Mouse (Mus musculus): Measurements from ENCODE around the gene S1pr2.

S1pr2 gene

GRCm38 (mm10) chr9:20972141-20972992 lies 4.2 kb downstream of the S1pr2 start:
- no peak for DNase-seq (ENCODE audit: low read depth, low spot score)

DNA sequence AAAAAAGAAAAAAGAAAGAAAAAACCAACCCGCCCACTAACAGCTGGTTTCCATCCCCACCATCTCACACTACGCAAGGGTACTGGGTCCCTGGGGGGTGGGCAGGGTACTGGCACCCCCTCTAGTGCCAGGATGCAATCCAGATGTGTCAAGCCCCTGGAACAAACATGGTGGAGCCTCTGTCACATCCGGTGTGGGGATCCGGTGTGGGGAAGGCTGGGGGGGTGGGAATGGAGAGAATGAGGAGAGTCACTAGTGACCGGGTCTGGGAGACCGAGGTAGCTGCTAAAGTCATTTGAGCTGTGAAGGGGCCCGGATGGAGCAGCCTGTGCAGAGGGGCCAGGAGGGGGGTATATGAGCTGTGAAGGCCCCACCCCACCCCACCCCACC lies 4.8 kb downstream of the S1pr2 start:
- DNase-seq (ENCODE audit: low read depth, low spot score): peak; percentile 32

DNA sequence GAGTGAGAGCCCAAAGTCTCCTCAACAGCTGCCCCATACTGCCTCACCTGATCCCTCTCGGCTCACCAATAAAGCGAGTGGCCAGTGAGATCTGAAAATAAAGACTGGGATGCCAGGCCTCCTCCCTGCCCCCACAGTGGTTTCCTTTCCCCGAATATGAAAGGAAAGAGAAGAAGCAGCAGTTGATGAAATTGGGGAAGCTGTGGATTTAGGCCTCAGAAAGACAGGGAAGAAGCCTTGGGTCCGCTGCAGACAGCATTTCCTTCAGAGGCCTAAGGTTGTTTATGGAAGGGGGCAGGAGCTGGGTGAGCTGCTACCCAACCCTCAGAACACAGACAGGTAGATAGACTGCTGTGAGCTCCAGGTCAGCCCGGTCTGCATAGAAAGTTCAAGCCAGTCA lies 9.8 kb downstream of the S1pr2 start:
- DNase-seq (ENCODE audit: low read depth, low spot score): no peak

GRCm38 (mm10) chr9:20966008-20966407 lies 10.6 kb downstream of the S1pr2 start:
- DNase-seq (ENCODE audit: low read depth, low spot score): no peak

- no peak for DNase-seq (ENCODE audit: low read depth, low spot score)
Observed at GRCm38 (mm10) chr9:20965606-20966005, 11.0 kb downstream of the S1pr2 start.

- DNase-seq (ENCODE audit: low read depth, low spot score): no peak
Observed at GRCm38 (mm10) chr9:20961557-20961956, 15.0 kb downstream of the S1pr2 start.

- DNase-seq (ENCODE audit: low read depth, low spot score): no peak
Observed at GRCm38 (mm10) chr9:20959430-20959938, 17.1 kb downstream of the S1pr2 start, which contains the start of gene Dnmt1. Dnmt1 (minus strand) TSS chr9:20959888.

GRCm38 (mm10) chr9:20956989-20957388 lies 19.6 kb downstream of the S1pr2 start:
- no peak for DNase-seq (ENCODE audit: low read depth, low spot score)

GRCm38 (mm10) chr9:20952520-20953227 lies 23.9 kb downstream of the S1pr2 start:
- DNase-seq (ENCODE audit: low read depth, low spot score): peak; percentile 99

DNA sequence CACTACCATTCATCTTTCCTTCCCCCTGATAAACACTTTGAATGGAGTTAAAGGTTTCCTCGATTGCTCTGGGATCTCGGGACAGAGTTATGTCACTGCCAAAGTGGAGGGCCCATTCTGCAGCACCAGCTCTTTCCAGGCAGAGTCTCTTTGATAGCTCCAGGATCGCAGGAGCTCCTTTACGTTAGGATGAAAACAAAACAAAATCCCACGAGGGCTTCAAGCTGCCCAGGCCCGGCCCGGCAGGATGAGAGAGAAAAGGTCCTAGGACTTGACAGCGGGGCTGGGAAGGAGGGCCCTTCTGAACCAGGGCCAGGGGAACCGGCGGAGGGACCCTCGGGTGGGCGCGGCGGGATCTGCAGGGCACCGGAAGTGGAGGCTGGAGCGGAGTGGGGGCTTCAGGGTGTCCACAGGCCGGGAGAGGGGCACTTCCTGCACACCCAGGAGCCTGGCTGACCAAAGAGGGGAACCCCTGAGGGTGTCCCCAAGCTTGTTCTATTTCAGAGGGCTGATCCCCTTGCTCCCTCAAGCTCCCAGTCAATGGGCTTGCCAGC lies 24.5 kb downstream of the S1pr2 start:
- DNase-seq (ENCODE audit: low read depth, low spot score): no peak

DNA sequence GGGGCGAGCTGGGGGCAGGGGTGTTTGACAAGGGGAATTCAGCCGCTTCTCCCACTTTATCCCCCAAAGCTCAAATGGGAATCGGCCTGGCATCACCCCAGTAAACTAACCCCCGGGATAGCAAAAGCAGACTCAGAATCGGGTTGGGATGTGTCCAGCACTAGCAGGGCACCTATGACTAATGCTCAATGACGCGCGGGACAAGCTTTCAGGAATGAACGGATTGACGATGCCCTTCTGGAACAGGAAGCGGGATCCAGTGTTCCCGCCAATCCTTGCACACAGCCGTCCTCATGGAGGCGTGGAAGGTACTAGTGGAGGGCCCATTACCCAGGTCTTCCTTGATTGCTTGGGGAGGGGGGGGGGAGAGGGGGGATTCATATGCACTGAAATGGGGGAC lies 25.1 kb downstream of the S1pr2 start:
- peak; percentile 24 for DNase-seq (ENCODE audit: low read depth, low spot score)

GRCm38 (mm10) chr9:20950419-20950818 lies 26.2 kb downstream of the S1pr2 start:
- DNase-seq (ENCODE audit: low read depth, low spot score): no peak

- DNase-seq (ENCODE audit: low read depth, low spot score): peak; percentile 19
Observed at GRCm38 (mm10) chr9:20946066-20946880, 30.3 kb downstream of the S1pr2 start.

- no peak for DNase-seq (ENCODE audit: low read depth, low spot score)
Observed at GRCm38 (mm10) chr9:20944697-20945370, 31.7 kb downstream of the S1pr2 start.

DNA sequence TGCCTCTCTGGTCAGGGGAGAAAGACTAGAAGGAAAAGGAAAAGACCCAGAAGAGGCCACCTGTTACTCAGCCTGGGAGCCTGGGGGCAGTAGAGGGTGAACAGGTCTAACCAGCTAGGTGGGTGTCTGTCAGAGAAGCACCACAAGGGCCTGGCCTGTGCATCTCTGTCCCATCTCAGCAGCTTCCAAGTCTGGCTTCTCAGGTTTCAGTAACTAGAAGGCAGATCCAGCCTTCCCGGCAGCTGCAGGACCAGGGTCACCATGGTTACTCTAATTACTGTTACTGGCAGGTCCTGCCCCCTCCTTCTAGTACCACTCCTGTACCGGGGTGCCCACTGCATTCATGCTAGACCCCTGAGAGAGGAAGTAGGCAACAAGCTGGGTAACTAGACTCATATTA lies 32.7 kb downstream of the S1pr2 start:
- DNase-seq (ENCODE audit: low read depth, low spot score): peak; percentile 58

GRCm38 (mm10) chr9:20943396-20943795 lies 33.2 kb downstream of the S1pr2 start:
- no peak for DNase-seq (ENCODE audit: low read depth, low spot score)

DNA sequence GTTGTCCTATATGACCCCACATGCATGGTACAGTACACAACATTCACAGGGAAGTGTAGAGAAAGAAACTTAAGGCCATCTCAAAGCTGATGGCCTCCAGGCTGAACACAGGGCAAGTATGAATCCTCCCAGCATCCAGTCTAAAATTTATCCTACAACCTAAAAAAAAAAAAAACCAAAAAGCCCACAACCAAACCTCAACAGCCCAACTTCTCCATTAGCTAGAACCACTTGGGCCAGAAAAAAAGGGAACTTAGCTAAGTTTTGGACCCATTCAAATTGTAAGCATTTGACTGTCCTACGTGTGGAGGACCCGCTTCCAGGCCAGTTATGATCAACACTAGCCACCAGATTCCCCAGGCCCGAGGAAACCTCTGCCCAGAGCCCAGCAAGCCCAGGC lies 53.3 kb downstream of the S1pr2 start:
- no peak for DNase-seq (ENCODE audit: low read depth, low spot score)

GRCm38 (mm10) chr9:20916160-20916559 lies 60.4 kb downstream of the S1pr2 start:
- DNase-seq (ENCODE audit: low read depth, low spot score): peak; percentile 58
